Mouse (Mus musculus): ENCODE measurements around the gene Snx15.

GRCm38 (mm10) chr19:6071261-6071660, 56.8 kb downstream of the Snx15 start:
- no peak for TF ChIP-seq POLR2A (IDR thresholded peaks at IDR 0.05; ENCODE audit: borderline replicate concordance, extremely low read depth, low read depth, low read length)
- TF ChIP-seq CTCF (IDR thresholded peaks at IDR 0.05; ENCODE audit: insufficient read depth, low read length): no peak
